ENCODE assay signal across 8 mouse cellular contexts in genomic region chr2:38286433-38286732, GRCm38 (mm10). TPM values are rescaled to one million over a fixed set of nuclear protein-coding genes. Genes with fewer than 3 reads are reported as not detected.
DNase-seq lines count a peak whose midpoint lies in the region; ATAC-seq and TF ChIP-seq lines count a peak whose summit lies in the region.

No protein-coding gene starts in this region.

- H3K27ac ChIP-seq in kidney, adult 2 months (ENCODE audit: insufficient read depth, low read depth, low read length) = peak overlapping the region; percentile 70
- H3K27ac ChIP-seq in macrophage = peak overlapping the region; percentile 95

- no peak for TF ChIP-seq POLR2A in kidney, adult 2 months (IDR thresholded peaks at IDR 0.05; ENCODE audit: low read depth, low read length)

- peak; percentile 31 for DNase-seq in kidney, adult 2 months
- DNase-seq in kidney, postnatal 14 days = no peak
- DNase-seq in adipocyte (ENCODE audit: low spot score) = peak; percentile 32
- DNase-seq in thymus, postnatal 36 days = no peak
- no peak for DNase-seq in layer of hippocampus, adult 8-10 months (ENCODE audit: low spot score in 2 of 2)
- no peak for DNase-seq in layer of hippocampus, adult 9-11 months

- H3K4me3 ChIP-seq in kidney, adult 2 months (ENCODE audit: insufficient read depth, low read depth, low read length) = peak overlapping the region; percentile 94
- peak overlapping the region; percentile 89 for H3K4me3 ChIP-seq in macrophage (ENCODE audit: inconsistent target)

- no peaks in the 10 kb centered on the region for H3K27me3 ChIP-seq in kidney, adult 2 months (replicated peaks; ENCODE audit: control insufficient read depth, insufficient read depth, low read length)

- TF ChIP-seq CTCF in kidney, adult 2 months (conservative IDR thresholded peaks at IDR 0.05; ENCODE audit: insufficient read depth, insufficient read length, low read depth, low read length) = no peak

- no peaks in the 10 kb centered on the region for H3K36me3 ChIP-seq in kidney, adult 2 months (ENCODE audit: control insufficient read depth, insufficient read depth, low read length)
- H3K36me3 ChIP-seq in macrophage (ENCODE audit: inconsistent target) = no peaks in the 10 kb centered on the region

- peaks cover 50% of the 10 kb centered on the region for H3K79me2 ChIP-seq in macrophage (ENCODE audit: inconsistent target)

- peaks cover 8% of the 10 kb centered on the region for H3K4me1 ChIP-seq in kidney, adult 2 months (ENCODE audit: control insufficient read depth, insufficient read depth, low read length)

- peak; percentile 9; the same call in 1 of the 2 replicates for ATAC-seq in granulocyte monocyte progenitor cell, adult 5-6 weeks (replicated peaks; ENCODE audit: poor library complexity, severe bottlenecking)

- WGBS in kidney, adult 2 months = 10% methylated on average over 4 of the region's 4 CpGs
- 10% methylated on average over 4 of the region's 4 CpGs for WGBS in macrophage (ENCODE audit: missing documents)

RNA-seq across cellular contexts. Expression of gene Dennd1a, which starts 0.8 kb away (rescaled TPM):
- 36.2 and 37.7 TPM in 2 replicates for polyA plus RNA-seq in kidney, adult 2 months (2012; rRNA removed)
- 29.8 and 42.6 TPM in 2 replicates for total RNA-seq in granulocyte monocyte progenitor cell, adult 5-6 weeks (2014; fragmentation: Nextera tagmentation)
- 15.8 and 23.0 TPM in 2 replicates for total RNA-seq in granulocyte monocyte progenitor cell, adult 5-6 weeks (2017)
- 1,000 to 10,000 TPM in 5 of 26 experiments, 100 to 1,000 TPM in 21; 622 to 1,676 (median 883) TPM for total RNA-seq in macrophage (2018; cell fraction: chromatin; rRNA removed)
- 100 to 1,000 TPM in 13 of 26 experiments, 10 to 100 TPM in 13; 67.5 to 134 (median 91.9) TPM for total RNA-seq in macrophage (2018; cell fraction: cytosol; rRNA removed)
- 1,000 to 10,000 TPM in 1 of 26 experiments, 100 to 1,000 TPM in 25; 260 to 1,573 (median 393) TPM for total RNA-seq in macrophage (2018; cell fraction: nucleus; rRNA removed)
- 48.7 to 84.5 TPM (median 57.9 TPM) in 3 replicates for polyA plus RNA-seq in macrophage (2018)
- 10 to 100 TPM; 70.3 to 95.1 (median 85.8) TPM for total RNA-seq in layer of hippocampus, adult 8-10 months (2022)

RNA-seq across cellular contexts. Expression of gene Lhx2, which starts 52.7 kb away (rescaled TPM):
- polyA plus RNA-seq in kidney, adult 2 months (2012; rRNA removed) = 0.08 and 0.10 TPM in 2 replicates
- not detected in 2 replicates for total RNA-seq in granulocyte monocyte progenitor cell, adult 5-6 weeks (2014; fragmentation: Nextera tagmentation)
- not detected in 2 replicates for total RNA-seq in granulocyte monocyte progenitor cell, adult 5-6 weeks (2017)
- 10 to 100 TPM in 3 of 26 experiments, 1 to 10 TPM in 13, under 1 TPM in 1, not detected in 9; 0.82 to 64.4 (median 3.3) TPM for total RNA-seq in macrophage (2018; cell fraction: chromatin; rRNA removed)
- 10 to 100 TPM in 1 of 26 experiments, 1 to 10 TPM in 13, under 1 TPM in 12; 0.13 to 13.3 (median 1.9) TPM for total RNA-seq in macrophage (2018; cell fraction: cytosol; rRNA removed)
- total RNA-seq in macrophage (2018; cell fraction: nucleus; rRNA removed) = 10 to 100 TPM in 6 of 26 experiments, 1 to 10 TPM in 11, under 1 TPM in 3, not detected in 6; 0.36 to 56.2 (median 5.4) TPM
- 0.04 to 0.63 TPM (median 0.17 TPM) in 3 replicates for polyA plus RNA-seq in macrophage (2018)
- 10 to 100 TPM; 67.2 to 84.6 (median 74.4) TPM for total RNA-seq in layer of hippocampus, adult 8-10 months (2022)

Comparison
In these comparisons a context has a peak if more than half of its experiments do, and no peak if none do; other contexts are left out.
1. DNase-seq: peak in kidney, adult 2 months (single experiment) and adipocyte (single experiment); none in kidney, postnatal 14 days (single experiment), thymus, postnatal 36 days (0 of 2), layer of hippocampus, adult 8-10 months (0 of 2) and layer of hippocampus, adult 9-11 months (single experiment).
2. RNA of gene Lhx2, which starts 52.7 kb away (total RNA-seq): 67.2 to 84.6 TPM in layer of hippocampus, adult 8-10 months; not detected in granulocyte monocyte progenitor cell, adult 5-6 weeks; every median in the first group is over 10 times any median in the second.